Mouse (Mus musculus): ENCODE results near the gene Ankrd34a. TPM values are rescaled to one million over a fixed set of nuclear protein-coding genes. Genes with fewer than 3 reads are reported as not detected.

Gene Ankrd34a
- total and polyA plus RNA-seq, 3 experiments: 0.04 to 0.11 TPM; not detected in 1

DNA sequence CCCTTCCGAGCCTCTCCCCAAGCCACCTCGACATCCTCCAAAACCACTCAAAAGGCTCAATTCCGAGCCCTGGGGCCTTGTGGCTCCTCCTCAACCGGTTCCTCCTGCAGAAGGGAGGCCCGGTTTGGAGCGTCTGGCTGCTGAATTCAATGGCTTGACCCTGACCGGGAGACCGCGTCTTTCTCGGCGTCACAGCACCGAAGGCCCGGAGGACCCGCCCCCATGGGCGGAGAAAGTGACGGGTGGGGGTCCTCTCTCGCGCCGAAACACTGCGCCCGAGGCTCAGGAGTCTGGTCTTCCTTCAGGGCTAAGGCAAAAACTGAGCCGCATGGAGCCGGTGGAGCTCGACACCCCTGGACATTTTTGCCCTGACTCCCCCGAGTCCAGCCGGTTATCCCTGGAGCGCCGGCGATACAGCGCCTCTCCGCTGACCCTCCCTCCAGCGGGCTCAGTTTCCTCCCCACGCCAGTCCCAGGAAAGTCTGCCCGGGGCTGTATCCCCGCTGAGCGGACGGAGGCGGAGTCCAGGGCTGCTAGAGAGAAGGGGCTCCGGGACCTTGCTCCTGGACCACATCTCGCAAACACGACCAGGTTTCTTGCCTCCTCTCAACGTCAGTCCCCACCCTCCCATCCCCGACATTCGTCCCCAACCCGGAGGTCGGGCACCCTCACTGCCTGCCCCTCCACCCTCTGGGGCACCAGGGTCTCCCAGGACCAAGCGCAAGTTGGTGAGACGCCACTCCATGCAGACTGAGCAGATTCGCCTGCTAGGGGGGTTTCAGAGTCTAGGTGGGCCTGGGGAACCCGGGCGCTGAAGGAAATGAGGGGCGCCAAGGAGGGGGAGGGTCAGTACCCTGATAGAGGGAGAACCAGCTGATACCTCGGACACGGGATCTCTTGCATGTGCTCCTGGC is 2.0 kb downstream of the Ankrd34a start:
- no peak for DNase-seq (ENCODE audit: extremely low read depth)
- Histone ChIP-seq H3K27ac (ENCODE audit: insufficient read depth, low read depth) (no peak overlapping the region), H3K79me2 (replicated peaks; ENCODE audit: control insufficient read depth, extremely low read depth, insufficient read depth, poor library complexity, severe bottlenecking) (no peaks in the 10 kb centered on the region), H3K36me3 (replicated peaks in 1 of 2; ENCODE audit: control insufficient read depth in 1 of 2, insufficient read depth in 1 of 2, low read length in 1 of 2) (peaks cover 0 to 8% of the 10 kb centered on the region in 2 experiments), H3K4me1 (ENCODE audit: control insufficient read depth in 1 of 2, insufficient read depth in 2 of 2) (peaks cover 4 to 20% of the 10 kb centered on the region in 2 experiments; a peak in 2 of 4 replicates), H3K4me2 (ENCODE audit: insufficient read depth, low read depth, poor library complexity, severe bottlenecking) (no peak overlapping the region), H3K4me3 (replicated peaks in 1 of 3; ENCODE audit: low read depth in 2 of 3, low read length in 2 of 3, poor library complexity in 1 of 3) (no peak overlapping the region), H3K9ac (ENCODE audit: insufficient read depth, low read depth) (no peak overlapping the region), H3K27me3 (replicated peaks) (no peaks in the 10 kb centered on the region), H3K9me3 (replicated peaks; ENCODE audit: low read length) (peaks cover 14% of the 10 kb centered on the region)
- in situ Hi-C loops (cut with MboI; ENCODE audit: low pct_ligation_motif_present, low pct_unique_long_range_greater_than_20kb, low sequenced_read_pairs): no loop called here
- dilution Hi-C loops (cut with MboI; ENCODE audit: extremely low pct_ligation_motif_present, extremely low pct_unique_long_range_greater_than_20kb, low sequenced_read_pairs): no loop called here
- no peak for TF ChIP-seq USF2 (conservative IDR thresholded peaks at IDR 0.05; ENCODE audit: low read depth, low read length)
- no peak for TF ChIP-seq RCOR1 (conservative IDR thresholded peaks at IDR 0.05; ENCODE audit: low read depth, low read length)
- TF ChIP-seq MXI1 (IDR thresholded peaks at IDR 0.05; ENCODE audit: low read depth, low read length): no peak
- TF ChIP-seq ELF1 (IDR thresholded peaks at IDR 0.05; ENCODE audit: low read depth, low read length): no peak
- no peak for TF ChIP-seq USF1 (IDR thresholded peaks at IDR 0.05; ENCODE audit: low read depth, low read length)
- TF ChIP-seq HCFC1 (IDR thresholded peaks at IDR 0.05; ENCODE audit: low read depth, low read length): no peak
- TF ChIP-seq GABPA (IDR thresholded peaks at IDR 0.05; ENCODE audit: insufficient replicate concordance, low read depth, low read length): no peak

DNA sequence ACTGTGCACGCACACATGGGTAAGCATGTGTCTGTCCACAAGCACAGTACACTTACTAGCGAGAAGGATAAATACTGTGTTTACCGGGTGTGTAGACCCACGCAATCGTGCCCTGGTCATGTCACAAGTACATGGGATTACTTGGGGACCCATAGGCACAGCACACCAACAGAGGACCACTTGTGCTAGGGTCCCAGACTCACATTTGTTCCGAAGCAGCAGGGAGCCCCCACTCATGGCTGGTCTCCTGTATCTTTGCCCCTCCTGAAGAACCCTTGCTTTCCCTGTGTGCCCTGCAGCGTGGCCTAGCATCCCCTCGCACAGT is 2.6 kb downstream of the Ankrd34a start:
- in situ Hi-C loops (cut with MboI; ENCODE audit: low pct_ligation_motif_present, low pct_unique_long_range_greater_than_20kb, low sequenced_read_pairs): no loop called here
- H3K27me3 ChIP-seq (replicated peaks): no peaks in the 10 kb centered on the region
- DNase-seq (ENCODE audit: extremely low read depth): no peak
- H3K4me3 ChIP-seq (replicated peaks in 1 of 3; ENCODE audit: low read depth in 2 of 3, low read length in 2 of 3, poor library complexity in 1 of 3): no peak overlapping the region
- no peak overlapping the region for H3K27ac ChIP-seq (ENCODE audit: insufficient read depth, low read depth)
- peaks cover 0 to 13% of the 10 kb centered on the region in 2 experiments for H3K36me3 ChIP-seq (replicated peaks in 1 of 2; ENCODE audit: control insufficient read depth in 1 of 2, insufficient read depth in 1 of 2, low read length in 1 of 2)
- H3K9ac ChIP-seq (ENCODE audit: insufficient read depth, low read depth): no peak overlapping the region
- H3K4me2 ChIP-seq (ENCODE audit: insufficient read depth, low read depth, poor library complexity, severe bottlenecking): no peak overlapping the region
- no peak for TF ChIP-seq POLR2A (IDR thresholded peaks at IDR 0.05; ENCODE audit: low read depth, low read length)
- no peak for TF ChIP-seq HCFC1 (IDR thresholded peaks at IDR 0.05; ENCODE audit: low read depth, low read length)
- no peak for TF ChIP-seq JUND (conservative IDR thresholded peaks at IDR 0.05; ENCODE audit: low read depth, low read length)
- TF ChIP-seq TBP (conservative IDR thresholded peaks at IDR 0.05; ENCODE audit: low read depth, low read length): no peak
- TF ChIP-seq RCOR1 (conservative IDR thresholded peaks at IDR 0.05; ENCODE audit: low read depth, low read length): no peak
- TF ChIP-seq IRF4 (IDR thresholded peaks at IDR 0.05; ENCODE audit: low read depth, low read length): no peak
- TF ChIP-seq TCF12 (IDR thresholded peaks at IDR 0.05; ENCODE audit: low read depth, low read length): no peak
- no peak for TF ChIP-seq ZC3H11A (IDR thresholded peaks at IDR 0.05; ENCODE audit: low read depth, low read length)
- no peak for TF ChIP-seq MYC (IDR thresholded peaks at IDR 0.05; ENCODE audit: low read depth, low read length)
- no peak for TF ChIP-seq NELFE (IDR thresholded peaks at IDR 0.05; ENCODE audit: low read depth, low read length)
- no peak for TF ChIP-seq GABPA (IDR thresholded peaks at IDR 0.05; ENCODE audit: insufficient replicate concordance, low read depth, low read length)
- TF ChIP-seq USF2 (conservative IDR thresholded peaks at IDR 0.05; ENCODE audit: low read depth, low read length): no peak
- TF ChIP-seq SMC3 (IDR thresholded peaks at IDR 0.05; ENCODE audit: low read depth, low read length): no peak
- no peak for TF ChIP-seq ZMIZ1 (IDR thresholded peaks at IDR 0.05; ENCODE audit: low read depth, low read length)
- no peak for TF ChIP-seq RAD21 (IDR thresholded peaks at IDR 0.05; ENCODE audit: low read depth, low read length)
- no peak for TF ChIP-seq ZKSCAN1 (IDR thresholded peaks at IDR 0.05; ENCODE audit: borderline replicate concordance, low read depth, low read length)
- no peak for TF ChIP-seq NRF1 (IDR thresholded peaks at IDR 0.05; ENCODE audit: low read depth, low read length)
- TF ChIP-seq PAX5 (IDR thresholded peaks at IDR 0.05; ENCODE audit: low read length): no peak
- peaks cover 4 to 20% of the 10 kb centered on the region in 2 experiments; a peak in 2 of 4 replicates for H3K4me1 ChIP-seq (ENCODE audit: control insufficient read depth in 1 of 2, insufficient read depth in 2 of 2)
- dilution Hi-C loops (cut with MboI; ENCODE audit: extremely low pct_ligation_motif_present, extremely low pct_unique_long_range_greater_than_20kb, low sequenced_read_pairs): no loop called here
- no peaks in the 10 kb centered on the region for H3K79me2 ChIP-seq (replicated peaks; ENCODE audit: control insufficient read depth, extremely low read depth, insufficient read depth, poor library complexity, severe bottlenecking)
- peaks cover 14% of the 10 kb centered on the region for H3K9me3 ChIP-seq (replicated peaks; ENCODE audit: low read length)

Data from CH12.LX (cell line).